Mouse (Mus musculus): ENCODE results near the gene Cinp.

DNA sequence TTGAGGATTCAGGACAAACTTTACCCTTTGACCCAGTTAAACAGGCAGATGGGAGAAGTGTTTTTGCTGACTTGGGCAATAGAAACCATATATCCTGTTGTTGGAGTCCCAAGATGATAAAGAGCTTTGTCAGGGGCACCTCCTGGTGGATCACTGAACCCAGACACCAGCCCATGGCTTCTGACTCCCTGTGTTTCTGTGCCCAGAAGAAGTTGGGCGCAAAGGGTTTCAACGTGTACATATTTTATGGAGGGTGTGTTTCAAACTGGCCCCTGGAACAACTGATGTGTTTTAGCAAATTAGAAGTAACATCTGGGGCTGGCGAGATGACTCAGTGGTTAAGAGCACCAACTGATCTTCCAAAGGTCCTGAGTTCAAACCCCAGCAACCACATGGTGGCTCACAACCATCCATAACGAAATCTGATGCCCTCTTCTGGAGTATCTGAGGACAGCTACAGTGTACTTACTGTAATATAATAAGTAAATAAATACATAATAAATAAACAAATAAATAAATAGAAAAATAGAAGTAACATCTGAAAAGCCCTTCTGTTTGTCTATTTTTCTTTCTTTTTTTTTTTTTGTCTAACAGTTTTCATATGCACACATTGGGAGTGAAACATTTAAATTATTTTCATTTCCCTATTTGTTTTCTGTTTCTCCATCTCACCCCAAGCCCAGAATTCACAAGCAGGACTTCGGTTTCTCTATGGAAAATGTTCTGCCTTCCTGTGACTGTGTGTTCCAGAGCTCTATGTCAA is 47.0 kb downstream of the Cinp start:
- TF ChIP-seq POLR2A (IDR thresholded peaks at IDR 0.05; ENCODE audit: insufficient read depth, low read length), result no peak
- TF ChIP-seq CTCF (IDR thresholded peaks at IDR 0.05; ENCODE audit: low read depth, low read length), result no peak
- no peak for TF ChIP-seq EP300 (IDR thresholded peaks at IDR 0.05; ENCODE audit: insufficient read depth, low read depth, low read length)

Measured in ES-Bruce4 (cell line).